Mouse (Mus musculus) bone marrow, adult 2 months (tissue): Measurements from ENCODE around the gene Ssh3. TPM values are rescaled to one million over a fixed set of nuclear protein-coding genes. Genes with fewer than 3 reads are reported as not detected.

Experiments
- H3K27ac ChIP-seq: fragments of 200-500 bp; 2 replicates; pipeline ENCODE4 v1.5.1; 2012; ENCODE audit warnings: low read depth, mild to moderate bottlenecking, control low read depth, inconsistent platforms, low read length; ENCODE audit not compliant: control insufficient read depth, poor library complexity, insufficient read depth
- H3K4me1 ChIP-seq: fragments of 200-500 bp; 2 replicates; pipeline ENCODE4 v1.6.1; 2011; ENCODE audit warnings: low read length; ENCODE audit not compliant: control insufficient read depth, insufficient read depth
- H3K4me3 ChIP-seq: fragments of 200-500 bp; replicated peaks from 2 replicates; pipeline ENCODE3; 2011; ENCODE audit warnings: mild to moderate bottlenecking, low read depth, low read length, control low read depth; ENCODE audit not compliant: control insufficient read depth
- CTCF ChIP-seq: fragments of 200-500 bp; IDR thresholded peaks from 2 replicates; pipeline ENCODE4 v1.5.1; 2011; ENCODE audit warnings: low read length, control low read depth; ENCODE audit not compliant: control insufficient read depth, insufficient read depth
- POLR2A ChIP-seq: fragments of 200-500 bp; IDR thresholded peaks from 2 replicates; pipeline ENCODE4 v1.6.1; 2011; ENCODE audit warnings: low read depth, mild to moderate bottlenecking, control low read depth, low read length, borderline replicate concordance; ENCODE audit not compliant: control insufficient read depth
- WGBS: fragments of 180-500 bp; shearing (Covaris S2); methylation state at CpG from one replicate; pipeline ENCODE4 v1.1.7; 2018; 5-methylcytosine and 5-hydroxymethylcytosine counted together
- polyA plus RNA-seq: library from polyadenylated mRNA; stranded (reverse); fragments of >200 nt; gene quantifications from 2 replicates; pipeline ENCODE4 v1.2.4, GENCODE M21; 2011; ENCODE audit warnings: low replicate concordance; ENCODE audit not compliant: missing spikeins, insufficient read depth, insufficient read length

Ssh3 gene
- 16.9 and 20.7 TPM in 2 replicates for polyA plus RNA-seq

DNA sequence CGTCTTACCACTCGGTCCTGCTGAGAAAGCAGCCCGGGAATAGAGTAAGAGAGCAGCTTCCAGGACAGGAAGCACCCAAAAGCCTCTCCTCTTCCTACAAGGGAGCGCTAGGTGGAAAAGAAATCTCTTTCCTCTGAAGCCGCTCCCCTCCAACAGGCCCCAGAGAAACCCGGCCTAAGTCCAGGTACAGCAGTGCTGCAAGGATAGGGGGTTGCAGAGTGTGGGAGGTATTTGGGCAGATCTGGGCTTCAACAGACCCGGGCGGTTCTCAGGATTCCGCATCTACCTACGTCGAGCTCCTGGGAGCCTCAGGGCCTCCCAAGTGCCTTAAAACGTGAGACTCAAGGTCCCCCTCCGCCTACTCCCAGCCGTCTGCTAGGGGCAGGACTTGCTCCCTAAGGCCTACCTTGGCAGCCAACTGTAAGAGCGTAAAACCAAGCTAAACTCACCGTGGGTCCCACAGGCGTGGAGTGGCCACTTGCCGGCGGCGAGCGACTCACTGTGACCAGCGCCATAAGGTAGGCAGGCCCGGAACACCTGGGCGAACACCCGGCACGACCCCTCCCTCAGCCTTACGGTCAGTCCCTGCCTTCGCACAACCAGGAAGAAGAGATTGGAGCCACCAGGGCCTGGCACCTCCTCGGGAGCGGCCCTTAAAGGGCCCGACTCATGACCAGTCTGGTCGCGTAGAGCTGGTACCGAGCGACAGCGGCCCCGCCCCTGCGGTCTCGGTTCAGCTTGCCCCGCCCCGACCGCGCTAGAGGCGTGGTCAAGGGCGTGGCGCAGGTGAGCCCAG lies at the start of gene Ssh3:
TSS of gene Ssh3 (minus strand) at position 615 of the 796 bp plus-strand sequence.
- TF ChIP-seq CTCF = no peak
- 0 out of 2 replicates have a peak, but pooled peaks have one; percentile 42 for TF ChIP-seq POLR2A
- Histone ChIP-seq H3K4me1 (no peaks in the 10 kb centered on the region), H3K4me3 (peak within 1 kb of the TSS; percentile 62), H3K27ac (no peak within 1 kb of the TSS)
- 6% methylated on average over 46 of the region's 46 CpGs for WGBS

- H3K4me3 ChIP-seq = no peak overlapping the region
- TF ChIP-seq POLR2A (no peak), CTCF (no peak)
- H3K27ac ChIP-seq = no peak overlapping the region
- 86% methylated on average over 3 of the region's 3 CpGs for WGBS
- peaks cover under 1% of the 10 kb centered on the region; the same call in 1 of the 2 replicates for H3K4me1 ChIP-seq
Observed at GRCm38 (mm10) chr19:4317181-4317580, 48.2 kb upstream of the Ssh3 start.

- Histone ChIP-seq H3K4me3 (no peak overlapping the region), H3K27ac (no peak overlapping the region), H3K4me1 (no peaks in the 10 kb centered on the region)
- TF ChIP-seq POLR2A = no peak
- TF ChIP-seq CTCF = no peak
- 69% methylated on average over 6 of the region's 6 CpGs for WGBS
Observed at GRCm38 (mm10) chr19:4315223-4315944, 46.4 kb upstream of the Ssh3 start.

DNA sequence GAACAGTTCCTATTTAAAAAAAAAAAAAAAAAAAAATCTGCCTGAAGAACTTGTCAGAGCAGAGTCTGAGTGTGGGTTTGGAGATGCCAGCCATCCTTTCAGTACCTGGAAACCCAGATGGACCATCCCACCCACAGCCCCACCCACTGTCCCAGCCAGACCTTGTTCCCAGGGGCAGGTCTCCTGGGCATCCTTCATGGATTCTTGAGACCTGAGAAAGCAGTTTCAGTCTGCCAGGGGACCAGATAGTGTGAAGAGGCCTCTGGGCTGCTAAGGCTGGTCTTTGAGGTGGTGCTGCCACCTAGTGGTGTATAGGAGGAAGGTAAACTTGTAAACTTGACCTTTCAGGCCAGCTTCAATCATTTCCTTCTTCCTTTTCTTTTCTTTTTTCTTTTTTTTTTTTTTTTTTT lies 40.8 kb upstream of the Ssh3 start:
- no peaks in the 10 kb centered on the region; the same call in 1 of the 2 replicates for H3K4me1 ChIP-seq
- H3K4me3 ChIP-seq = no peak overlapping the region
- no peak overlapping the region for H3K27ac ChIP-seq
- TF ChIP-seq POLR2A = no peak
- peak; percentile 86 for TF ChIP-seq CTCF

- WGBS = 90% methylated on average over 4 of the region's 4 CpGs
- H3K4me3 ChIP-seq = no peak overlapping the region
- H3K27ac ChIP-seq = no peak overlapping the region
- H3K4me1 ChIP-seq = no peaks in the 10 kb centered on the region; the same call in 1 of the 2 replicates
- no peak for TF ChIP-seq CTCF
- TF ChIP-seq POLR2A = no peak
Observed at GRCm38 (mm10) chr19:4309302-4309701, 40.3 kb upstream of the Ssh3 start.

GRCm38 (mm10) chr19:4306190-4306577 lies 37.2 kb upstream of the Ssh3 start, which contains the start of gene Grk2:
TSS of gene Grk2 (minus strand) at chr19:4306222.
- Histone ChIP-seq H3K4me3 (peak within 1 kb of the TSS; percentile 84), H3K4me1 (peaks cover 4% of the 10 kb centered on the region; the same call in 1 of the 2 replicates), H3K27ac (peak within 1 kb of the TSS; percentile 94)
- WGBS = 21% methylated on average over 42 of the region's 46 CpGs
- TF ChIP-seq CTCF = peak; percentile 69
- no peak; the same call in 1 of the 2 replicates for TF ChIP-seq POLR2A

- WGBS = 7% methylated on average over 68 of the region's 68 CpGs
- H3K4me3 ChIP-seq = peak overlapping the region; percentile 84
- H3K4me1 ChIP-seq = peaks cover 6% of the 10 kb centered on the region; the same call in 1 of the 2 replicates
- peak; percentile 18; the same call in 1 of the 2 replicates for TF ChIP-seq POLR2A
- no peak for TF ChIP-seq CTCF
- peak overlapping the region; percentile 94 for H3K27ac ChIP-seq
Observed at GRCm38 (mm10) chr19:4305491-4306189, 36.7 kb upstream of the Ssh3 start.

- Histone ChIP-seq H3K4me1 (peaks cover 8% of the 10 kb centered on the region; the same call in 1 of the 2 replicates), H3K27ac (peak overlapping the region; percentile 94), H3K4me3 (peak overlapping the region; percentile 84)
- WGBS = 3% methylated on average over 4 of the region's 4 CpGs
- peak; percentile 6; the same call in 1 of the 2 replicates for TF ChIP-seq CTCF
- TF ChIP-seq POLR2A = no peak
Observed at GRCm38 (mm10) chr19:4304871-4305321, 35.9 kb upstream of the Ssh3 start.
